Mouse (Mus musculus): ENCODE data around the gene Slco1a6. TPM values are rescaled to one million over a fixed set of nuclear protein-coding genes. Genes with fewer than 3 reads are reported as not detected.
"Not testable (repeated sequence)": the region's sequence is repeated elsewhere in the genome, so short reads cannot be mapped to it uniquely, and the experiment has no call there.

Slco1a6 gene
- 0.69 TPM in 1 of 2 replicates, not detected in the other for polyA plus RNA-seq (2015; fragmentation: Nextera tagmentation; extraction: Ambion mirVana)

GRCm38 (mm10) chr6:142208421-142208820 lies at the start of gene Slco1a6:
Gene Slco1a6, minus strand, starts transcription at chr6:142208521.
- Histone ChIP-seq H3K4me2 (ENCODE audit: low read length) (no peak within 1 kb of the TSS), H3K9ac (ENCODE audit: low read depth, low read length) (no peak within 1 kb of the TSS), H3K36me3 (ENCODE audit: control insufficient read depth, insufficient read depth, low read length) (no peaks in the 10 kb centered on the region), H3K4me3 (ENCODE audit: low read length) (no peak within 1 kb of the TSS), H3K4me1 (ENCODE audit: control insufficient read depth, insufficient read depth, low read depth, low read length) (no peaks in the 10 kb centered on the region), H3K27ac (ENCODE audit: low read depth, low read length) (no peak within 1 kb of the TSS), H3K9me3 (ENCODE audit: control insufficient read depth, low read length) (no peaks in the 10 kb centered on the region), H3K27me3 (replicated peaks; ENCODE audit: control insufficient read depth, insufficient read depth, low read length) (no peaks in the 10 kb centered on the region)
- ATAC-seq, result no peak
- WGBS, result 90% methylated on average over 4 of the region's 4 CpGs

GRCm38 (mm10) chr6:142250738-142251307 lies 42.5 kb upstream of the Slco1a6 start:
- not testable (repeated sequence) for H3K4me1 ChIP-seq (ENCODE audit: control insufficient read depth, insufficient read depth, low read depth, low read length); H3K9me3 ChIP-seq (ENCODE audit: control insufficient read depth, low read length); H3K4me3 ChIP-seq (ENCODE audit: low read length); H3K36me3 ChIP-seq (ENCODE audit: control insufficient read depth, insufficient read depth, low read length); H3K4me2 ChIP-seq (ENCODE audit: low read length); H3K27me3 ChIP-seq (replicated peaks; ENCODE audit: control insufficient read depth, insufficient read depth, low read length); ATAC-seq; H3K9ac ChIP-seq (ENCODE audit: low read depth, low read length); H3K27ac ChIP-seq (ENCODE audit: low read depth, low read length)
- 90% methylated on average over 1 of the region's 1 CpGs for WGBS

- 79% methylated on average over 5 of the region's 5 CpGs for WGBS
- H3K27ac ChIP-seq (ENCODE audit: low read depth, low read length), result no peak overlapping the region
Measured at GRCm38 (mm10) chr6:142245065-142245464, 36.7 kb upstream of the Slco1a6 start.

GRCm38 (mm10) chr6:142239468-142239867 lies 31.1 kb upstream of the Slco1a6 start:
- H3K4me3 ChIP-seq (ENCODE audit: low read length), result no peak overlapping the region
- no peaks in the 10 kb centered on the region for H3K4me1 ChIP-seq (ENCODE audit: control insufficient read depth, insufficient read depth, low read depth, low read length)
- no peaks in the 10 kb centered on the region for H3K27me3 ChIP-seq (replicated peaks; ENCODE audit: control insufficient read depth, insufficient read depth, low read length)
- 74% methylated on average over 1 of the region's 1 CpGs for WGBS
- no peak overlapping the region for H3K4me2 ChIP-seq (ENCODE audit: low read length)
- no peaks in the 10 kb centered on the region for H3K36me3 ChIP-seq (ENCODE audit: control insufficient read depth, insufficient read depth, low read length)
- no peak overlapping the region for H3K27ac ChIP-seq (ENCODE audit: low read depth, low read length)
- no peak for ATAC-seq
- H3K9ac ChIP-seq (ENCODE audit: low read depth, low read length), result no peak overlapping the region
- H3K9me3 ChIP-seq (ENCODE audit: control insufficient read depth, low read length), result no peaks in the 10 kb centered on the region

More at GRCm38 (mm10) chr6:142245065-142245464, 36.7 kb upstream of the Slco1a6 start:
- H3K4me3 ChIP-seq (ENCODE audit: low read length), result no peak overlapping the region
- no peaks in the 10 kb centered on the region for H3K9me3 ChIP-seq (ENCODE audit: control insufficient read depth, low read length)
- H3K36me3 ChIP-seq (ENCODE audit: control insufficient read depth, insufficient read depth, low read length), result no peaks in the 10 kb centered on the region
- H3K4me2 ChIP-seq (ENCODE audit: low read length), result no peak overlapping the region
- ATAC-seq, result no peak
- H3K27me3 ChIP-seq (replicated peaks; ENCODE audit: control insufficient read depth, insufficient read depth, low read length), result no peaks in the 10 kb centered on the region
- H3K9ac ChIP-seq (ENCODE audit: low read depth, low read length), result no peak overlapping the region
- no peaks in the 10 kb centered on the region for H3K4me1 ChIP-seq (ENCODE audit: control insufficient read depth, insufficient read depth, low read depth, low read length)

GRCm38 (mm10) chr6:142220138-142220537 lies 11.8 kb upstream of the Slco1a6 start:
- no peaks in the 10 kb centered on the region for H3K36me3 ChIP-seq (ENCODE audit: control insufficient read depth, insufficient read depth, low read length)
- no peaks in the 10 kb centered on the region for H3K27me3 ChIP-seq (replicated peaks; ENCODE audit: control insufficient read depth, insufficient read depth, low read length)
- H3K27ac ChIP-seq (ENCODE audit: low read depth, low read length), result no peak overlapping the region
- H3K4me2 ChIP-seq (ENCODE audit: low read length), result no peak overlapping the region
- H3K4me3 ChIP-seq (ENCODE audit: low read length), result no peak overlapping the region
- H3K9me3 ChIP-seq (ENCODE audit: control insufficient read depth, low read length), result no peaks in the 10 kb centered on the region
- no peak overlapping the region for H3K9ac ChIP-seq (ENCODE audit: low read depth, low read length)
- no peaks in the 10 kb centered on the region for H3K4me1 ChIP-seq (ENCODE audit: control insufficient read depth, insufficient read depth, low read depth, low read length)
- no peak for ATAC-seq

GRCm38 (mm10) chr6:142211821-142212220 lies 3.5 kb upstream of the Slco1a6 start:
- no peaks in the 10 kb centered on the region for H3K9me3 ChIP-seq (ENCODE audit: control insufficient read depth, low read length)
- no peak overlapping the region for H3K4me3 ChIP-seq (ENCODE audit: low read length)
- H3K4me1 ChIP-seq (ENCODE audit: control insufficient read depth, insufficient read depth, low read depth, low read length), result no peaks in the 10 kb centered on the region
- ATAC-seq, result no peak
- no peaks in the 10 kb centered on the region for H3K36me3 ChIP-seq (ENCODE audit: control insufficient read depth, insufficient read depth, low read length)
- no peak overlapping the region for H3K4me2 ChIP-seq (ENCODE audit: low read length)
- H3K9ac ChIP-seq (ENCODE audit: low read depth, low read length), result no peak overlapping the region
- H3K27ac ChIP-seq (ENCODE audit: low read depth, low read length), result no peak overlapping the region
- no peaks in the 10 kb centered on the region for H3K27me3 ChIP-seq (replicated peaks; ENCODE audit: control insufficient read depth, insufficient read depth, low read length)

GRCm38 (mm10) chr6:142209749-142210148 lies 1.4 kb upstream of the Slco1a6 start:
- no peak for ATAC-seq
- H3K36me3 ChIP-seq (ENCODE audit: control insufficient read depth, insufficient read depth, low read length), result no peaks in the 10 kb centered on the region
- H3K27ac ChIP-seq (ENCODE audit: low read depth, low read length), result no peak overlapping the region
- no peak overlapping the region for H3K4me2 ChIP-seq (ENCODE audit: low read length)
- H3K4me3 ChIP-seq (ENCODE audit: low read length), result no peak overlapping the region
- H3K4me1 ChIP-seq (ENCODE audit: control insufficient read depth, insufficient read depth, low read depth, low read length), result no peaks in the 10 kb centered on the region
- no peaks in the 10 kb centered on the region for H3K27me3 ChIP-seq (replicated peaks; ENCODE audit: control insufficient read depth, insufficient read depth, low read length)
- H3K9ac ChIP-seq (ENCODE audit: low read depth, low read length), result no peak overlapping the region
- no peaks in the 10 kb centered on the region for H3K9me3 ChIP-seq (ENCODE audit: control insufficient read depth, low read length)

GRCm38 (mm10) chr6:142200524-142200923 lies 7.8 kb downstream of the Slco1a6 start:
- H3K27ac ChIP-seq (ENCODE audit: low read depth, low read length), result no peak overlapping the region
- no peak overlapping the region for H3K9ac ChIP-seq (ENCODE audit: low read depth, low read length)
- ATAC-seq, result no peak
- no peaks in the 10 kb centered on the region for H3K36me3 ChIP-seq (ENCODE audit: control insufficient read depth, insufficient read depth, low read length)
- H3K27me3 ChIP-seq (replicated peaks; ENCODE audit: control insufficient read depth, insufficient read depth, low read length), result no peaks in the 10 kb centered on the region
- H3K9me3 ChIP-seq (ENCODE audit: control insufficient read depth, low read length), result no peaks in the 10 kb centered on the region
- H3K4me3 ChIP-seq (ENCODE audit: low read length), result no peak overlapping the region
- no peaks in the 10 kb centered on the region for H3K4me1 ChIP-seq (ENCODE audit: control insufficient read depth, insufficient read depth, low read depth, low read length)
- H3K4me2 ChIP-seq (ENCODE audit: low read length), result no peak overlapping the region

- Histone ChIP-seq H3K27me3 (replicated peaks; ENCODE audit: control insufficient read depth, insufficient read depth, low read length) (no peaks in the 10 kb centered on the region), H3K36me3 (ENCODE audit: control insufficient read depth, insufficient read depth, low read length) (no peaks in the 10 kb centered on the region), H3K9me3 (ENCODE audit: control insufficient read depth, low read length) (no peaks in the 10 kb centered on the region), H3K27ac (ENCODE audit: low read depth, low read length) (no peak overlapping the region), H3K4me3 (ENCODE audit: low read length) (no peak overlapping the region), H3K4me1 (ENCODE audit: control insufficient read depth, insufficient read depth, low read depth, low read length) (no peaks in the 10 kb centered on the region), H3K9ac (ENCODE audit: low read depth, low read length) (no peak overlapping the region), H3K4me2 (ENCODE audit: low read length) (no peak overlapping the region)
- WGBS, result 89% methylated on average over 8 of the region's 8 CpGs
- ATAC-seq, result no peak
Measured at GRCm38 (mm10) chr6:142194245-142194644, 14.1 kb downstream of the Slco1a6 start.

- no peaks in the 10 kb centered on the region for H3K9me3 ChIP-seq (ENCODE audit: control insufficient read depth, low read length)
- WGBS, result 80% methylated on average over 1 of the region's 1 CpGs
- H3K4me1 ChIP-seq (ENCODE audit: control insufficient read depth, insufficient read depth, low read depth, low read length), result no peaks in the 10 kb centered on the region
- H3K9ac ChIP-seq (ENCODE audit: low read depth, low read length), result no peak overlapping the region
- no peaks in the 10 kb centered on the region for H3K36me3 ChIP-seq (ENCODE audit: control insufficient read depth, insufficient read depth, low read length)
- no peak for ATAC-seq
- H3K27me3 ChIP-seq (replicated peaks; ENCODE audit: control insufficient read depth, insufficient read depth, low read length), result no peaks in the 10 kb centered on the region
- H3K4me3 ChIP-seq (ENCODE audit: low read length), result no peak overlapping the region
- H3K27ac ChIP-seq (ENCODE audit: low read depth, low read length), result no peak overlapping the region
- H3K4me2 ChIP-seq (ENCODE audit: low read length), result no peak overlapping the region
Measured at GRCm38 (mm10) chr6:142191962-142192361, 16.4 kb downstream of the Slco1a6 start.

All from hindbrain, embryonic 16.5 days (tissue).